Mouse (Mus musculus): ENCODE measurements around the gene Secisbp2l.

- no peak for TF ChIP-seq CTCF (conservative IDR thresholded peaks at IDR 0.05; ENCODE audit: low read length)
- TF ChIP-seq NANOG (IDR thresholded peaks at IDR 0.05; ENCODE audit: borderline replicate concordance, low read length) = no peak
- no peak for TF ChIP-seq POU5F1 (IDR thresholded peaks at IDR 0.05; ENCODE audit: borderline replicate concordance, low read length)
Measured at GRCm38 (mm10) chr2:125790242-125790641, 7.6 kb upstream of the Secisbp2l start.

Data from E14TG2a.4 (cell line).